Mouse (Mus musculus) cerebellum, adult 8-10 months (tissue): Measurements from ENCODE around the gene Frmd4b.

Experiments used
- DNase-seq: peaks from one replicate; pipeline ENCODE4 v3.0.0; 2022

Frmd4b gene

GRCm38 (mm10) chr6:97617266-97617743 is at the start of gene Frmd4b:
Gene Frmd4b (minus strand): TSS chr6:97617541.
- peak; percentile 51 for DNase-seq

- DNase-seq: no peak
Measured at GRCm38 (mm10) chr6:97666417-97666816, 49.1 kb upstream of the Frmd4b start.

GRCm38 (mm10) chr6:97658921-97659320 is 41.6 kb upstream of the Frmd4b start:
- DNase-seq: no peak

GRCm38 (mm10) chr6:97655986-97656385 is 38.6 kb upstream of the Frmd4b start:
- no peak for DNase-seq

- no peak for DNase-seq
Measured at GRCm38 (mm10) chr6:97647501-97647900, 30.2 kb upstream of the Frmd4b start.

- DNase-seq: no peak
Measured at GRCm38 (mm10) chr6:97623330-97623729, 6.0 kb upstream of the Frmd4b start.

- DNase-seq: no peak
Measured at GRCm38 (mm10) chr6:97622236-97622635, 4.9 kb upstream of the Frmd4b start.

GRCm38 (mm10) chr6:97617774-97618173 is 433 bp upstream of the Frmd4b start:
- DNase-seq: no peak

- DNase-seq: peak; percentile 20
Measured at GRCm38 (mm10) chr6:97616658-97617265, 579 bp downstream of the Frmd4b start.

- no peak for DNase-seq
Measured at GRCm38 (mm10) chr6:97615901-97616461, 1.4 kb downstream of the Frmd4b start.

- no peak for DNase-seq
Measured at GRCm38 (mm10) chr6:97614179-97614578, 3.2 kb downstream of the Frmd4b start.

GRCm38 (mm10) chr6:97612861-97613260 is 4.5 kb downstream of the Frmd4b start:
- DNase-seq: no peak

- no peak for DNase-seq
Measured at GRCm38 (mm10) chr6:97610051-97610450, 7.3 kb downstream of the Frmd4b start.

GRCm38 (mm10) chr6:97607646-97608045 is 9.7 kb downstream of the Frmd4b start:
- no peak for DNase-seq

- DNase-seq: no peak
Measured at GRCm38 (mm10) chr6:97595218-97595617, 22.1 kb downstream of the Frmd4b start.

GRCm38 (mm10) chr6:97594589-97594988 is 22.8 kb downstream of the Frmd4b start:
- DNase-seq: no peak

- DNase-seq: no peak
Measured at GRCm38 (mm10) chr6:97590230-97590629, 27.1 kb downstream of the Frmd4b start.

GRCm38 (mm10) chr6:97589581-97589980 is 27.8 kb downstream of the Frmd4b start:
- no peak for DNase-seq

GRCm38 (mm10) chr6:97589031-97589430 is 28.3 kb downstream of the Frmd4b start:
- no peak for DNase-seq

- DNase-seq: no peak
Measured at GRCm38 (mm10) chr6:97586606-97587005, 30.7 kb downstream of the Frmd4b start.

- DNase-seq: no peak
Measured at GRCm38 (mm10) chr6:97586024-97586423, 31.3 kb downstream of the Frmd4b start.

GRCm38 (mm10) chr6:97582748-97583147 is 34.6 kb downstream of the Frmd4b start:
- DNase-seq: no peak

GRCm38 (mm10) chr6:97581941-97582340 is 35.4 kb downstream of the Frmd4b start:
- no peak for DNase-seq

GRCm38 (mm10) chr6:97580479-97581030 is 36.8 kb downstream of the Frmd4b start:
- no peak for DNase-seq

- no peak for DNase-seq
Measured at GRCm38 (mm10) chr6:97579704-97580103, 37.6 kb downstream of the Frmd4b start.
